Mouse (Mus musculus) retina, postnatal 7 days (tissue): ENCODE results near the gene Tspan7.

Experiments
- DNase-seq: peaks from one replicate; pipeline ENCODE4 v3.0.0-alpha.2; 2012; ENCODE audit warnings: low read depth, low spot score

Tspan7 gene

DNA sequence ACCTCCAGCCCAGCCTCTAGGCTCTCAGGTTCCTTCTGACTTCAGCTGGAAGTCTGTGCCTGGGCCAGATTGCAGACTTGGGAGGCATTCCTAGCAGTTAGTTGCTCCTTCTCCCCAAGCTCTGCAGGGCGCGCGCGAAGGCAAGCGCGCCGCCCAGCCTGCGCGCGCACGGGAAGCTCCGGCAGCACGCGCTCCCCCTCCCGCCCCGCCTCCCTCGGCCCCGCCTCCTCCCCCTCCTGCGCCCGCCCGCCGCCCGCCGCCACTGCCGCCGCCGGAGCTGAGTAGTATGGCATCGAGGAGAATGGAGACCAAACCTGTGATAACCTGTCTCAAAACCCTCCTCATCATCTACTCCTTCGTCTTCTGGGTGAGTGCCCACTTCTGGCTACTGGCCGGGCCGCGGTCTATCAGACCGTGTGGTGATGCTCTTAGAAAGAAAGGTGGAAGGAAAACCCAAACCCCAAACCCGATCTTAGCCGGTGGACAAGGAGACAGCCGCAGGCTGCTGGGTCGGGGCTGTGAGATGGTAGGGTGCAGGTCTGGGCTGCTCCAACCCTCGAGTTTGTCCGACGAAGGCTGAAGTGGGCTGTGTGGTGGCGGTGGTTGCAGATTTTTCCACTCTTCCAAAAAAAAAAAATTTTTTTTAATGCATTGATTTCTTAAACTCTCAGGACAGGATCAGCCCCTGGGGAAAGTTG is at the start of gene Tspan7:
Gene Tspan7, plus strand, starts transcription at position 287 of the 698 bp plus-strand sequence.
- DNase-seq, result peak; percentile 50

DNA sequence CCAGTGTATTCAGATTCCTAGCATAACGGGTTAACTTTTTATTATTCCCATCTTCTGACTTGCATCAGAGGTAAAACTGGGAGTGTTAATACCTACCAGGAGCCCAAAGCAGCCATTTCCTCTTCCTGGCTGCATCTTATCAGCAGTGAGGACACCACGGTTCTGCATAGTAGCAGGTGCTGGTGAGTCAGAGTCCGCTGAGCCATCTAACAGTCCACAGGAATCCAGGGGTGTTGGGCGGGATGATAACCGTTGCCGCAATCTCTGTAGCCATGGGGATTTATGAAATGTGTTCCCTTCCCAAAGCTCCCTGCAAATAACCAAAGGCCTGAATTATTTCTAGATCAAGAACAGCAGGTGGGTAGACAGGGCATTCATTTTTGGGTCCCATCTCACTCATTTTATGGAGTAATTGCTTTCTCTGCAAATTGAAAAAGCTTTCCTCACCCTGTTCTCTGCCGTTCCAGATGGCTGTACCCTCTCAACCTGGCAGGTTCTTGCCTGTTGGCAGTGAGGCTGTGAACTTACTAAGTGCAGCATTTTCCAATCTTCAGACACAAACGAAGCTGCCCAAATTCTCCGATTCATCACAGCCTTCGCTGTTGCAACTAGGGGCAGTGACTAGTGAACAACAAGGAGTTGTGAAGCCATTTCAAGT is 35.5 kb upstream of the Tspan7 start:
- no peak for DNase-seq

DNA sequence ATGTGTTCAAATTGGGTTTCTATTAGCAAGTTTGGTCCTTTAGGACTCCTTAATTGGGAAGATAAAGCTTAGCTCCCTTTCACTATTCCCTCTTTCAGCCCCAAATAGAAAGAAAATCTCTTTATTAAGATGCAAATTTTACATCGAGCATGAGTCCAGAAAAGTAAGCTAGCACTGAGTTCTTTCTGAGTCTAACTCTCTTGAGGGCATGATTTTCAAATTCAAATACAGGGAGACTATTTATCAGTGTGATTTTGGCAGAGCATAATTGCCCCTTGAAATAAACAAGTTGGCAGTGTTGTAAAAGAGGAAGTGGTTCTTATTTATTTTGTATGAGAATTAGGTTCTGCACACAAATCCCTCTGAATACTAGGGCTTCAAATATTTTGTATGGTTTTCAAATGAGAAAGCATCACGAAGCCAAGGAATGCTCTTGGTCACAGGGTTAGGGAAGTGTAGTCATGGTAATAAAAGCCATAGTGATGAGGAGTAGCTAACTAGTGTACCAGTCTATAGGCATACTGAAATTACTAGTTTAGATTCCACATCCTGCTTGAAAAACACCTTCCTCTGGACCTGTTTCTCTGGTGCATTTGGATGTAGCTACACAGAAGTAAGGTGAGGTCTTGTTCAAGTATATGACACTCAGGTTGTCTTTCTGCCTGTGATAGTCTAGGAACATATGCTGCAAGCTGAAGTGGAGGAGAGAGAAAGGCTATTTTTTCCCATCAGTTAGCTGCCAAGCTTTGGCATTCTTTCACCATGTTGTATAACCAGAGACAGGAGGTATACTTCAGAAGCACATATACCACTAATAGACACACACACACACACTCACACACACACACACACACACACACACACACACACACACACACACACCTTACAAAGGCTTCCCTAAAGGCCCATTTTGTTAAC is 34.6 kb upstream of the Tspan7 start:
- DNase-seq, result no peak

DNA sequence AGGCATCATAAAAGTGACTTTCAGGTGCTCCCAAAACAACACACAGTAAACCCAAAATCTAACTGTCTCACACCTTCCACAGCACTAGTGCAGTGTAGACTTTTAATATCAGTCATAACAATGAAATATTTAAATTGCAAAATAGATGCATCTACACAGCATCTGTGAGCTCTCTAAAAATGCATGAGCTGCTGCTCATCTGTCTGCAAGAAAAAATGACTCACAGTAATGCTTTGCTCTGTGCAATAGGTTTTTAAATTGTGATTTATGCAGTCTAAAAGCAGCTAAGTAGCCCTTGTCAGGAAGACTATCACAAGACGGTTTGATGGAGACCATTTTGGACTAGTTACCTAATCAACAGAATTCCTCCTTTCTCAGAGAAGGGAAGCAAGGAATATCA is 31.2 kb upstream of the Tspan7 start:
- no peak for DNase-seq

DNA sequence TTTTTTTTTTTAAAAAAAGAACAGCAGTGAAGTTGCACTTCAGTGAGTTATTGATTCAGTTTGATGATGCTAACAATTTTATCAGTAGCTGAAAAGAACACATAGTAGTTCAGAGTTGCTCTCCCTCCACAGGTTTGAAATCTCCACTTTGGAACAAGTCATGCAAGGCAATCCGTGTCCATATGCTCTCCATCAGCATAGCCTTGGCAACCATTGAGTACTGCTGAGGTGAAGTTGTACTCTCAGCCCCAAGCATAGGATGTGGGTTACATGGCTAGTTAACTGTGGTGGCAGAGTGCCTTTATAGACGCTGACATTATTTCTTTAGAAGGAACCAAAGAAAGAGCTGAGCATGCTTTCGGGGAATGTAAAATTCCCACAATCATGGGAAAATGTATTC is 27.7 kb upstream of the Tspan7 start:
- no peak for DNase-seq

DNA sequence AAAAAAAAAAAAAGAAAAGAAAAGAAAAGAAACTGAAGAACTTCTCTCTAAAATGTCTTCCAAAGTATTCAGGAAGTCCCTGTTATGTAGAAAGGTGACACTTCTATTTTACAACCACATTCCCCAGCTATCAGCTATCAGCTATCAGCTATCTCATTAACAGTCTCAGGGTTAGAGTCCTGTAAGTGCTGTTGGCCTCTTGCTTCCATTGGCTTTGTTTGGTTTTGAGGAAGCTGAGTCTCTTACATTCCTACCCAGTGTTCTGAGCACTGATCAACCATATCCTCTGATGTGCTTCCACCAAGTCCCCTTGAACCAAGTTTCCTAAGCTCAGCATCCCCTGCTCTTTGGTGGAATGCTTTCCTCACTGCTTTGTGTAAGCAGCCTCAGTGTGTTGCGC is 7.9 kb upstream of the Tspan7 start:
- DNase-seq, result no peak

DNA sequence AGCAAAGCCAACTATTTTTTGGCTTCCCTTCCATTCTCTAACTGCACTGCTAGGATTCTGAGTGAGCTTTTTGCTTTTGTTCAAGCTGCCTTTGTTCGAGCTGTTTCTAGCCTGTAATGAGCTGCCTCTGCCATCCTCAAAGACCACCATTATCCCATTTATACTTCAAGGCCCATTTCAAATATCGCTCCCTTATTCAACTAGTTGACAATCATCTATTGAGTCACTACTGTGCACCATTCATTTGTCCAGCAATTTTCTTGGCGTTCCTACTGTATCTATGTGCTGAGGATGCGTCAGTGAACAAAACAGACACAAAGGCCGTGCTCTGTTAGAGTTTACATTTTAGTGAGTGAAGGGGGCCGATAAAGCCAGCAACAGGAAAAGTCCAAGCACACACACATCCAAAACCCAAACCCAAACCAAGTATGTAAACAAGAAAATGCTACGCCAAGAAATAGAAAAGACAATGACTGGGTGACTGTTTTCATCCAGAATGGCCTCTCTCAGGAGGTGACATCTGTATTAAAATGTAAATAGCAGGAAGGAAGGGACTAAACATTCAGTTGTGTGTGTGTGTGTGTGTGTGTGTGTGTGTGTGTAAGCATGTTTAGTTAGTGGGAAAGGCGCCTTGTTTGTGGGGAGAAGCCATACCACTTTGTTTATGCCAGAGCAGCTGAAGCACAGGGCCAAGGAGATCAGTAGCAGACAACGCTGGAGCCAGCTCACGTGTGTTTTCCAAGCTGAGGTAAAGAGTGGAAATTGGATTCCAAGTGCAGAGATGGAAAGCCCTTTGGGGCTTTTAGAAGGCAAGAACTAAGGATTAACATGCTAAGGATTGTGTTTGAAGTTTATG is 5.7 kb upstream of the Tspan7 start:
- DNase-seq, result no peak

DNA sequence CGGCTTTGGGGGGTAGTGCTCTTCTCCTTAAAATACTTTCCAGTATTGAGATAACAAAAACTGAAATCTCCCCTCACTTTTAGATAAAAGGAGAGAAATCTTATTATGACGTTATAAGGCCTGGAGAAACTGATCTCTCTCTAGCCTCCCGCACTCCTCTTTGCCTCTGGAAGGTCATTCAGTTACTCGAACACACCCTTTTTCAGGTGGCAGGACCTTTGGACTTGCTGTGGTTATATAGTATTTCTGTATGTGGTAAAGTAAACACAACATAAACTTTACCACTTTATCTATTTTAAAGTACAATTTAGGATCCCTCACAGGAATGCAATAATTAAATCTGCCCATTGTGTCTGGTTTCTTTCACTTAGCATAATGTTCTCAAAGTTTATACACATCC is 5.0 kb upstream of the Tspan7 start:
- DNase-seq, result no peak

DNA sequence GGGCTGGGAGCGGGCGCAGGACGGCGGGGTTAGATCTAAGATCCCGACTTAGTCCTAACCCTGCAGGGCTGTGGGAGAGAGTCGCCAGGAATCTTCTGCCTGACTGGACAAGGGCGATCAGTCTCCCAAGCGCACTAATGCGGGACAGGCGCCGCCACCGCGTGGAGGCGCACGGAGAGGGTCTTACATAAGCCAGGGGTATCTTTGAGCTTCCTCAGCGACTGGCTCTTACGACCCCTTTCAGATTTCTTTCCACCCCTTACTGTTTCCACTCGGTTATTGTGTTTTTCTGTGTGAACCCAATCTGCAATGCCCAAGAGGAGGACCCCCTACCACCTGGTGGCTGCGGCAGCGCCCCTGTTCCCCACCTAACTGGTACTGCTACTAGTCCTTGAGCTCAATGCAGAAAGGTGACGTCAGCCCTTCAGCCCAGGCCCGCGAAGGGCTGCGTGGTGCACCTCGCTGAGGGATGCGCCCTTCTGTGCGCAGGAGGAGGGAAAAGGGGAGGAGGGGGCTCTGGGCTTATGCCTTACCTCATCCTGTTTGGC is 780 bp downstream of the Tspan7 start:
- DNase-seq, result peak; percentile 28

DNA sequence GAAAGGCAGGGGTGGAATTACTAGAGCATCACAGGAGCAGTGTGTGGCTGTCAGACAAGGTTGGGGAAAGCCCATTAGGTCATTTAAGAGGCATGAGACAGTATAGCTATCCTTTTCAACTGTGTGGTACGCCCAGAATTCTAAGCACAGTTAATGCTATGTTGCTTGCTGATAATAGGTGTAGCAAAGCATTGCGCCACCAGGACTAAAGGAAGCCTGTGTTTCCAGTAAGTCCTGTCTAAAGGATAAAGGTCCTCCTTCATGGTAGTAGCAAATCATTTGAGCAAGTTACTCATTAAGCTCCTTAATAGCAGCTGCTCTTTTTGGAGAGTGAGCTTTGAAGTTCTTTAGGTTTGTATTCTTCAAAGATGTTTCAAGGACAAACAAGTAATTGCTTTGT is 13.6 kb downstream of the Tspan7 start:
- DNase-seq, result no peak

DNA sequence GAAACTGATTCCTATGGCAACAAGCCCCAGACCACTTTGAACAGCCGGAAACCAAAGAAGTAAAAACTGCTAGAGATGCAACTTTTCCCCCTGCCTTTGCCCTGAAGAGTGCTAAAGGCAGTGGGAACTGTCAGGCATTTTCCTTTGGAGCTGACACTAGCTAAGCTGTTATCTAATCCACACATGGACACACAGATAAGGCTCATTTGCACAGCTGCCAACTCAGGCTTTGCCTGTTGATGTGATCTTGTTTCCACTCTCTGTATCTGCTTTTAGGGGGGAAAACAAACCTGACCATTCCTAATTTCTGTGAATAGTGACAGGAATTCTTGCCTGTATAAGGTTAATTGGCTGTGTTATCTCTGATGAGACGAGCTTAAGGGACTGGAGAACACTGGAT is 17.7 kb downstream of the Tspan7 start:
- no peak for DNase-seq

DNA sequence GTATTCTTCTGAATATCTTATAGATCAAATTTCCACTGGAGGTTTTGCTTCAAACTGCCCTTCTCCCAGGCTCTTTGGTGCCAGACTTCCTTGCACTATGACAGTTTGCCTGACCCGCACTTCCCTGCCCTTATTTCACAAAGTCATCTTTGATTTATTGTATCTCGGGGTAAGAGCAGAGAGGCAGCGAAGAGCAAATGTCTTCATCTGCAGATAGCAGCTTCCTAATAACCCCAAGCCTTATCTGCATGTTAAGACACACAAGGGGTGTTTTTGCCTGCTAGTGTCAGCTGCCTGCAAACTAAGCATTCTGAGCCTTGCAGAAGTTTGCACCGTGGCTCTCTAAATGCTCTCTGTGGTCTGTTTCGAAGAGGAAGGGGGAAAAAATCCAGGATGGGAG is 29.5 kb downstream of the Tspan7 start:
- no peak for DNase-seq

DNA sequence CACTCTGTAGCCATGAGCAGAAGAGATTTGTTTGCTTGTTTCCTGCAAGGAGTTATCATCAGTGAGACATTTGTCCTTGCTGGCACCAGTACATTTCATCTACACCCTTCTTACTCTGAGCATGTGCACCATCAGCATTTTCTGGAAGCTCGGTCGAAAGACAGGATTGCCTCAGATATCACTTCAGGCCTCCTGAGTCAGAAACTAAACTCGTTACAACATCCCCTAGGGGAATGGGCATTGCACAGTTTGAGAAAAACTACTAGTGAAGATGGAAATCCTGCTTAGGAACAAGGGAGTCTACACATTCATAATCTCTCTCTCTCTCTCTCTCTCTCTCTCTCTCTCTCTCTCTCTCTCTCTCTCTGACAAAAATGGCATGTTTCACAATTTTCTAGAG is 30.0 kb downstream of the Tspan7 start:
- no peak for DNase-seq

DNA sequence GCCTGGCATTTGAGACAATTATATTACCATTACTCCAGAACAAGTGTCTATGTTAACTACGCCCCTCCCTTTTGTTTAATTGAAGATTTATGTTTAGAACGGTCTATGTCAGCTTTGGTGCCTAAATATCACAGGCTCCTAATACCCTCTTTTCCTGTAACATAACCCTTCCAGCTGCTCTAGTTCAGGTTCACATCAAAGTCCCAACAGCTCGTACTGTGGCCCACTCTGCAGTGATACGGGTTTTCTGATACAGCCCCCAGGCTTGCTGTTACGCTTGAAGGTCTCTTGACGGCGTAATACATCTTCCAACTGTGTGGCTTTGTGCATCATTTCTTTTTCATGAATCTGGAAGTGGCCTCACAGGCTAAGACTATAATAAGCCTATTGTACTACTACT is 31.5 kb downstream of the Tspan7 start:
- DNase-seq, result no peak

DNA sequence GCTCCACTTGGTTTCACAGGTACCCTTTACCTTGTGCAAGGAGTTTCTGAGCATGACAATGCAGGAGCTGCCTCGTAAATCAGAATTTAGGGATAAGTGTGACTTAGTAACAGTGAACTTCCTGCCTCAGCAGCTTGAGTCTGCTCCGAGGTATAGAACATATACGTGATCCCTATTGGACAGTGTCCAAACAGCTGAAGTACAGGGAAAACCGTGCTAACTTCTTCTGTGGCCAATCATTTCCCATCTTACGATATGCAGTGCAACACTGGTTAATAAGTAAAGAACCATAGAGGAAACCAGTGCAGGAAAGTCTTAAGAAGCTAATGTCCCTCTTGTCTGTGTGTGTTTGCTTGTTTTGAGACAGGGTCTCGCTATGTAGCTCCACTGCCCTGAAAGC is 32.0 kb downstream of the Tspan7 start:
- DNase-seq, result no peak

DNA sequence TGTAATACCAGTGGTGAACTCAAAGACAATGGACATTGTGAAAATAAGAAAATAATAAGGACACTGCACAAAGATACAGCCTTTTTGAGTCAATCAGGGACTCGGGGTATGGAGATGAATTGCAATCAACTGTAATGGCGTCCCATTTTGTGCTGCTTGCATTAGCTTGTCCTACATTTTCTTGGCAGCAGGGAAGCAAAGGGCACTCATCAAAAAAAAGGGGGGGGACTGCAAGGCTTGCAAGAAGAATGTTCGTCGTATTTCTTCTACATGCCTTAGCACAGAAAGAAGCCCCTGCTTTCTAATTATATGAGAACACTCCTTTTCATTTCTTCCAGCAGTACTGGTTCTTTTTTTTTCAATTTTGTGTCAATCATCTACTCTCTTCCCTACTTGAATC is 32.8 kb downstream of the Tspan7 start:
- peak; percentile 21 for DNase-seq

DNA sequence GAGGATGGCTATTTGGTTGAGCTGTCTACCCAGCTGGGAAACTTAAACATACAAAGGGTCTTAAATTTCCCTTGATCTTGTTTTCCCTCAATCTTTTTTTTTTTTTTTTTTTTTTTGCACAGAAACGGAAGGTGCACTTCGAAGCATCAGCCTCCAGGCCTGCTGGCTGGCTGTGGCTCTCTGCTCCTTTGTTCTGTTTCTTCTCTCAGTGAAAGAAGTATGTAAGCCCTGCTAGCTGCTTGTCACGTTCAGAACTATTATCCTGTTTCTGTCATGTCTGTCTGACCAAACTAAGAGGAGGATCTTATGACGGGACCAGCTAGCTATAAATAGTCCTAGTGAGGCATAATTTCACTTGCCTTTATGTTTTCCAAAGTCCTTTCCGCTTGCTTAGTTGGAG is 33.6 kb downstream of the Tspan7 start:
- DNase-seq, result no peak

DNA sequence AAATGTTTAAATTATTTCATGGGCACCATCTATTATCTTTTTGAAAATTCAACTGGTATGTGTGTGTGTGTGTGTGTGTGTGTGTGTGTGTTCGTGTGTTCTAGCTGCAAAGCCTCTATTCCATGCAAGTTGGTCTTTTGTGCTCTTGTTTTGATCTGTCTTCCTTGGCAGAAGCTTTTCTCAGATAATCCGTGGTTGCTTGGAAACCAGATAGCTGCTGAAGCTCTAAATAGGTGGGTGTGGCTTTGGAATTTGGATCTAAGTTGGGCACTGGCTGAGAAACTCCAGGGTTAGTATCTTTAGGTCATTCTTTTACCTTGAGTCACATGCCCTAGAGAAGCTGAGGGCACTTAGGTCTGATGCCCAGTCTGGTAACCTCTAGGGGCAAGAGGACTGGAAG is 50.5 kb downstream of the Tspan7 start:
- DNase-seq, result no peak

DNA sequence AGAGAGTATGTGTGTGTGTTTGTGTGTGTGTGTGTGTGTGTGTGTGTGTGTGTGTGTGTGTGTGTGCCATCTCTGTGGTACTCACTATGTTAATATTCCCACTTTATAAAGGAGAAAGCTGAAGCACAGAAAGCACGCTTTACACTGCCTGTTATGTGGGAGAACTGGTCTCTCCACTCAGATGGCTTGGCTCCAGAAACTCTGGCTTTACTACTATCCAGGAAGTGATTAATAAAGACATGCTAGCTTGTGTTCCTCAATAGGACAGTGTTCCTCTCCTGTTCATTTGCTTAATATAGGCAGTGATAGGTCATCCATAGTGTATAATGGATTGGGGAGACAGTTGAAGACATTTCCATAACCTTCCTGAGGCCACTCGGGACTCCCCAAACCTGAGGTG is 54.1 kb downstream of the Tspan7 start:
- DNase-seq, result no peak

DNA sequence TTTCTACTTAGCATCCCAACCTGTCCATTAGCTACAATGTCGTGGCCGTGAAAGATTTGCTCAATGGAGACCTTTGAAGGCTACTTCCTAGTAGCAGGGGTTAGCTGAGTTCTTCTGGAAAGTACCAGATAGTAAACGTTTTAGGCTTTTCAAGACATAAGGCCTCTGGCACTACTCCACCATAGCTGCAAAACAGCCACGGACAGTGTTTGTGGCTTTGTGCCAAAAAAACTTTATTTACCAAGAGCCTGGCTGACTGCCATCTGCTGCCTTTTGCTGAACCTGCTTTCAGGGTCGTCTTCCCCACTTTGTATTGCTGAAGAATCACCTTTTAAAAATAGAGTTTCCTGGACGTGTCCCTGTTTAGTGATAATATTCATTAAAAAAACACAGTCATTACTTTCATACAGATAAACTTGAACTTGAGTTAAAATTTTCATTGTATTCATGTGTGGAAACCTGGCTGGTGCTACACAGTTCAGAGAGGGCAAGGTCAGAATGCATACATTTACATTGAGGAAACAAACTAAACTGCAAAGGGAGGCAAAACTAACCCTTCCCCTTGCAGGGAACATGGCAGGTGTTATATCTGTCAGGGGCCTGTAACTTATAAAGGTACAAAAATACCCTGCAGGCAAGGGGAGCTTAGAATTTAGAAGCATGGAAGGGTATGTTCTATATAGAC is 54.7 kb downstream of the Tspan7 start:
- no peak for DNase-seq

DNA sequence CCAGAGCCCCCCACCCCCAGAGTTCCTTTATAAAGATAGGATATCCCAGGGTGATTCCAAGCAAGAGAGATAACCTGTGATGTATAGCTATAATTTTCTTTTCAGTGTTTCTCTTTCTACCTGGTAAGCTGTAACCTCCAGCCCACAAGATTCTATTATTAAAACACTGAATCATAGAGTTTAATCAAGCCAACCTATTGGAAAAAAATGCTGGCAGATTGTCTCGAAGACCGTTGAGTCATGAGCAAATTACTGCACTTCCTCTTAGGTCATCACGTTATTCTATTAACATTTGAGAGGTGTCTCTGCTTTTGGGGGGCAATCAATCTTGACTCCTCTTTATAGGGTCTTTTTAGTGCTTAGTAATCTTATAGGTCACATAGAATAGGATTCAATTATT is 61.9 kb downstream of the Tspan7 start:
- no peak for DNase-seq
